Mouse (Mus musculus) cortical plate, adult 2 months (tissue): ENCODE results near the gene Ccdc85b.

Experiments
- CTCF ChIP-seq: fragments of 200-500 bp; IDR thresholded peaks from 2 replicates; pipeline ENCODE4 v1.5.1; 2011; ENCODE audit warnings: mild to moderate bottlenecking, control low read depth, low read length; ENCODE audit not compliant: insufficient read depth; ENCODE audit errors: extremely low read depth
- POLR2A ChIP-seq: fragments of 200-500 bp; IDR thresholded peaks from 2 replicates; pipeline ENCODE4 v1.6.1; 2011; ENCODE audit warnings: mild to moderate bottlenecking, low read length, control low read depth; ENCODE audit not compliant: insufficient read depth; ENCODE audit errors: extremely low read depth

- no peak for TF ChIP-seq CTCF
- peak; percentile 81; the same call in 1 of the 2 replicates for TF ChIP-seq POLR2A
These were observed 33.4 kb upstream of the Ccdc85b start for GRCm38 (mm10) chr19:5490898-5491708.
